Mouse (Mus musculus) kidney, embryonic 16.5 days (tissue): ENCODE data around the gene Fxn. TPM values are rescaled to one million over a fixed set of nuclear protein-coding genes. Genes with fewer than 3 reads are reported as not detected.

ENCODE experiments used
- ATAC-seq: fragments of 200-750 bp; cut with Nextera tagmentation; 2 replicates; pipeline ENCODE4 v1.8.0; 2017; ENCODE audit warnings: moderate TSS enrichment; ENCODE audit not compliant: low FRiP score, low TSS enrichment
- H3K27ac ChIP-seq: fragments of 300-500 bp; sonication (generic); 2 replicates; pipeline ENCODE4 v1.5.1; 2014; ENCODE audit warnings: low read length
- H3K27me3 ChIP-seq: fragments of 300-500 bp; sonication (generic); 2 replicates; pipeline ENCODE4 v1.6.1; 2014; ENCODE audit warnings: low read length, control low read depth, mixed read lengths; ENCODE audit not compliant: insufficient read depth
- H3K36me3 ChIP-seq: fragments of 300-500 bp; sonication (generic); 2 replicates; pipeline ENCODE4 v1.6.1; 2014; ENCODE audit warnings: low read length, control low read depth, mixed read lengths; ENCODE audit not compliant: insufficient read depth
- H3K4me1 ChIP-seq: fragments of 300-500 bp; sonication (generic); 2 replicates; pipeline ENCODE4 v1.6.1; 2014; ENCODE audit warnings: low read length, control low read depth, mixed read lengths; ENCODE audit not compliant: insufficient read depth
- H3K4me2 ChIP-seq: fragments of 300-500 bp; sonication (generic); replicated peaks from 2 replicates; pipeline ENCODE4 v1.6.1; 2014; ENCODE audit warnings: low read depth, low read length
- H3K4me3 ChIP-seq: fragments of 300-500 bp; sonication (generic); 2 replicates; pipeline ENCODE4 v1.5.1; 2014; ENCODE audit warnings: mild to moderate bottlenecking, low read length
- H3K9ac ChIP-seq: fragments of 300-500 bp; sonication (generic); replicated peaks from 2 replicates; pipeline ENCODE4 v1.6.1; 2014; ENCODE audit warnings: low read length
- H3K9me3 ChIP-seq: fragments of 300-500 bp; sonication (generic); 2 replicates; pipeline ENCODE4 v1.6.1; 2016; ENCODE audit warnings: low read length, control low read depth
- WGBS: fragments of 180-500 bp; shearing (Covaris S2); extraction: QIAGEN DNeasy Blood & Tissue Kit; methylation state at CpG from one replicate; pipeline ENCODE4 v1.1.7; 2014; 5-methylcytosine and 5-hydroxymethylcytosine counted together
- polyA plus RNA-seq: library from polyadenylated mRNA; unstranded; fragments of >200 nt; fragmentation: Nextera tagmentation; extraction: Ambion mirVana; gene quantifications from 2 replicates; pipeline ENCODE4 v1.2.1, GENCODE M21; 2015

Gene Fxn
- polyA plus RNA-seq, 1 experiment from 2014 or later = 54.6 TPM

DNA sequence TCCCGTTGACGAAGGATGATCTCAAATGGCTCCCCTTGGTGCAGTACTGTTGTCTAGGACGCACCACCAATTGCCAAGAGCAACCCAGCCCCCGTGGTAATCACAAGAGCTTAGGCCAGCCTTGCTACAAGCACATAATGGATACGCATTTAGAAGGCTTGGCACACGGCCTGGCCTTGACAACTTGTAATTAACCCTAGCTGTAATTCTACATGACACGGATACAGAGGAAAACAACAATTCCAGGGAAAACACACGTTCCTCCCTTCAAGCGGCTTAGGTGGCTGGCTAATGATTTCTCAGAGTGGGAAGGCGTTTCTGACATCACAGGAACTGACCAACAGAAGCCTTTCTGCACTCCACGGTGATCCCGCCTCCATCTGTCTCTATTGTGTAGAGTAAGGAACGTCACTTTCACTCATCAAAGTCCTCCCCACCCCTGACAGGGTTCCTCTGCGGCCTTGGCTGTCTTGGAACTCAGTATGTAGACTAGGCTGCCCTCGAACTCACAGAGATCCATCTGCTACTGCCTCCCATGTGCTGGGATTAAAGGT, 36.7 kb upstream of the Fxn start:
- ATAC-seq = peak; percentile 69; the same call in 1 of the 2 replicates
- no peak overlapping the region for H3K9ac ChIP-seq
- no peaks in the 10 kb centered on the region for H3K9me3 ChIP-seq
- peaks cover 11% of the 10 kb centered on the region; the same call in 1 of the 2 replicates for H3K4me1 ChIP-seq
- no peaks in the 10 kb centered on the region for H3K27me3 ChIP-seq
- no peak overlapping the region for H3K4me3 ChIP-seq
- peak overlapping the region; percentile 35 for H3K4me2 ChIP-seq
- no peak overlapping the region for H3K27ac ChIP-seq
- WGBS = 31% methylated on average over 15 of the region's 15 CpGs
- H3K36me3 ChIP-seq = no peaks in the 10 kb centered on the region

- H3K4me1 ChIP-seq = peaks cover 11% of the 10 kb centered on the region; the same call in 1 of the 2 replicates
- no peaks in the 10 kb centered on the region for H3K27me3 ChIP-seq
- 70% methylated on average over 9 of the region's 9 CpGs for WGBS
- no peak overlapping the region for H3K27ac ChIP-seq
- H3K4me2 ChIP-seq = no peak overlapping the region
- H3K9ac ChIP-seq = no peak overlapping the region
- no peak for ATAC-seq
- H3K4me3 ChIP-seq = no peak overlapping the region
- no peaks in the 10 kb centered on the region for H3K36me3 ChIP-seq
- H3K9me3 ChIP-seq = no peaks in the 10 kb centered on the region
Observed at GRCm38 (mm10) chr19:24316060-24316725, 35.8 kb upstream of the Fxn start.

DNA sequence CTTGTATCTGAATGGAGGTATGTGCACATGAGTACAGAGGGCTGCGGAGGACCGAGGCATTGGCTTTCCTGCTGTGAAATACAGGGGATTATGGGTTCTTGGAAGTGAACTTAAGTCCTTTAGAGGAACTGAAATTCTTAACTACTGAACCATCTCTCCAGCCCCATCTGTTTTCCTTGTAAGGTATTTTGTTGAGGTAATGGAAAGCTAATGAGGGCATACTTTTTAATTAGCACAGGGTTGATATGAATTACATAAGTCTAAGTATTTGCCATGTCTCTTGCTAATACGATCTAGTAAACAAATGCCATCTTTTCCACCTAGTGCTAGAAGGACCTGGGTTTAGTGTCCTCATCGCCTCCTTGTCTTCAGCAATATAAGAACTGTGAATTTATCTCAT, 34.8 kb upstream of the Fxn start:
- H3K9me3 ChIP-seq = 0 out of 2 replicates have a peak, but pooled peaks cover under 1% of the 10 kb centered on the region
- no peak overlapping the region for H3K27ac ChIP-seq
- no peak overlapping the region for H3K9ac ChIP-seq
- ATAC-seq = no peak
- H3K4me1 ChIP-seq = peaks cover 11% of the 10 kb centered on the region; the same call in 1 of the 2 replicates
- 98% methylated on average over 4 of the region's 4 CpGs for WGBS
- H3K4me2 ChIP-seq = no peak overlapping the region
- no peaks in the 10 kb centered on the region for H3K27me3 ChIP-seq
- no peaks in the 10 kb centered on the region for H3K36me3 ChIP-seq
- H3K4me3 ChIP-seq = no peak overlapping the region

- H3K4me1 ChIP-seq = peaks cover 11% of the 10 kb centered on the region; the same call in 1 of the 2 replicates
- H3K27me3 ChIP-seq = no peaks in the 10 kb centered on the region
- 91% methylated on average over 11 of the region's 11 CpGs for WGBS
- H3K9me3 ChIP-seq = 0 out of 2 replicates have a peak, but pooled peaks cover 2% of the 10 kb centered on the region
- no peak overlapping the region for H3K4me3 ChIP-seq
- H3K9ac ChIP-seq = no peak overlapping the region
- no peak for ATAC-seq
- no peak overlapping the region for H3K27ac ChIP-seq
- H3K4me2 ChIP-seq = no peak overlapping the region
- H3K36me3 ChIP-seq = no peaks in the 10 kb centered on the region
Observed at GRCm38 (mm10) chr19:24314676-24315075, 34.3 kb upstream of the Fxn start.

DNA sequence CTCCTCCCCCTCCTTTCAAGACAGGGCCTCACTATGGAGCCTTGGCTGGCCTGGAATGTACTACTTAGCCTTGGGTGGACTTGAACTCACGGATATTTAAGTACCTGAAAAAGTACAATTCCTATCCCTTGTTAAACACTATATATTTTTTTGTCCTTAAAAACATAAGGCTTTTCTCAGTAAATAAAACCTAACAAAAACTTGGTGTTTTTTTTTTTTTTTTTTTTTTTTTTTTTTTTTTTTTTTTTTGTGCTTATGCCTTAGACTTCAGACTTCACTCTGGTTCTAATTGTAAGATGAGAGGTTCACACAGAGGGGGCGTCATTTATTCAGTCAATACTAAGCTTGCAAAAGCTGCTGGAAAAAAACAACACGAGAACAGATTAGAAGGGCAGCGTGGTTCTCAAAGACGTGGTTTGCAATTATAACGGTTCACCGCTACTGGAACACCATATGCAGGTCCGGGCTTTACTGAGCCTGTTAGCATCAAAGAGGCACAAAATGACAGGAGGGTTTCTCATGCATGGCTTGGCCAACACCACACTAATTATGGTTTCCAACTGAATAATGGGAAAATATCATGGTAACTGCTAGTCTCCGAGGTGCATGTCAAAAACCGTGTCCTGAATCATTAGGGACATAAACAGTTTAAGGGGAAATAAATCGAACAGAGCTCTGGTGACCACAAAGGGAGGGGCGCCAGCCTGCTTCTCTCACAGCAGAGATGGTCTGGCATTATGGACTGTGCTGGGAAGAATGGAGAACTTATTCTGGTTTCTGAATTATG, 32.3 kb upstream of the Fxn start:
- Histone ChIP-seq H3K4me2 (no peak overlapping the region), H3K36me3 (no peaks in the 10 kb centered on the region), H3K9me3 (0 out of 2 replicates have a peak, but pooled peaks cover 2% of the 10 kb centered on the region), H3K9ac (no peak overlapping the region), H3K27me3 (no peaks in the 10 kb centered on the region), H3K4me1 (peaks cover 18% of the 10 kb centered on the region), H3K4me3 (no peak overlapping the region), H3K27ac (no peak overlapping the region)
- no peak for ATAC-seq
- 57% methylated on average over 12 of the region's 12 CpGs for WGBS

DNA sequence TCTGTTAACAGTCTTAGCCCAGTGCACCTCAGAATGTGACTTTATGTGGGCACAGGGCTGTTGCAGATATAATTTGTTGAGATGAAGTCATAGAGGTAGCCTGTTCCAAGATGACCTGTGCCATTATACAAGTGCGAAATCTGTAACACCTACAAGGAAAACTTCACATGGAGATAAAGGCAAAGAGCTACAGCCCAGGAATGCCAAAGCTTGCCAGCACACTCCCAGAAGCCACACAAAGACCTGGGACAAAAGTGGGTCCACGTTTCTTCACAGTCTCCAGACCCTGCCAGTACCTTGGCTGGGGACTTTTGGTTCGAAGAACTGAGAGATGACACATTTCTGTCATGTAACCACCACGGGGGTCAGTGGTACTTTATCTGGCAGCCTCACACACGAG, 31.6 kb upstream of the Fxn start:
- no peak overlapping the region for H3K9ac ChIP-seq
- H3K4me1 ChIP-seq = peaks cover 19% of the 10 kb centered on the region
- 84% methylated on average over 5 of the region's 5 CpGs for WGBS

DNA sequence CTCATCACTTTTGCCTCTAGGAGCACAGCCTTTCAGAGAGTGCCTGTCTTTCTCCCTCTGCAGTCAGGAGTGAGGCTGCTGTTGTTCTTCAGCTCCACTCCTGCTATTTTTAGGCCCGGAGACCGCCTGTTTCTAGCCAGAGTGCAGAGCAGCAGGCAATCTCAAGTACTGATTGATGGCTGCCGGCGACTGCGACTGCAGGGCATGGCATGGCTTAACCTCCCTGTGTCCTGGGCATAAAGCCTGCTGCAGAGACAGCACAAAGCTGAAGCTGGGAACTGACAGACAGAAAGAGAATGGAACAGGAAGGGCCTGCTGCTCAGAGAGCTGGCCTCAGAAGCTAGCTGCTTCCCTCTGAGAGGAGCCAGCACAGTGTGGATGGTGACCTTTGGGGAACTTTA, 27.9 kb upstream of the Fxn start:
- H3K4me1 ChIP-seq = peaks cover 15% of the 10 kb centered on the region
- H3K27me3 ChIP-seq = no peaks in the 10 kb centered on the region
- no peak overlapping the region for H3K9ac ChIP-seq
- H3K36me3 ChIP-seq = no peaks in the 10 kb centered on the region
- WGBS = 15% methylated on average over 5 of the region's 5 CpGs
- no peak overlapping the region for H3K27ac ChIP-seq
- no peak overlapping the region for H3K4me2 ChIP-seq
- 0 out of 2 replicates have a peak, but pooled peaks cover 2% of the 10 kb centered on the region for H3K9me3 ChIP-seq
- peak; percentile 77 for ATAC-seq
- H3K4me3 ChIP-seq = no peak overlapping the region

More for the DNA sequence above, 31.6 kb upstream of the Fxn start:
- Histone ChIP-seq H3K4me2 (no peak overlapping the region), H3K4me3 (no peak overlapping the region), H3K9me3 (0 out of 2 replicates have a peak, but pooled peaks cover 2% of the 10 kb centered on the region), H3K27me3 (no peaks in the 10 kb centered on the region), H3K27ac (no peak overlapping the region), H3K36me3 (no peaks in the 10 kb centered on the region)
- ATAC-seq = no peak

- Histone ChIP-seq H3K27ac (no peak overlapping the region), H3K4me2 (no peak overlapping the region), H3K4me3 (no peak overlapping the region), H3K36me3 (no peaks in the 10 kb centered on the region), H3K9me3 (0 out of 2 replicates have a peak, but pooled peaks cover 2% of the 10 kb centered on the region), H3K9ac (no peak overlapping the region), H3K4me1 (peaks cover 13% of the 10 kb centered on the region), H3K27me3 (no peaks in the 10 kb centered on the region)
- WGBS = 49% methylated on average over 13 of the region's 13 CpGs
- no peak for ATAC-seq
Observed at GRCm38 (mm10) chr19:24307271-24308221, 27.1 kb upstream of the Fxn start.

- no peak for ATAC-seq
- peaks cover 17% of the 10 kb centered on the region for H3K4me1 ChIP-seq
- H3K27ac ChIP-seq = no peak overlapping the region
- no peak overlapping the region for H3K9ac ChIP-seq
- H3K4me2 ChIP-seq = no peak overlapping the region
- WGBS = 92% methylated on average over 5 of the region's 5 CpGs
- no peaks in the 10 kb centered on the region for H3K36me3 ChIP-seq
- H3K9me3 ChIP-seq = 0 out of 2 replicates have a peak, but pooled peaks cover 2% of the 10 kb centered on the region
- H3K4me3 ChIP-seq = no peak overlapping the region
- no peaks in the 10 kb centered on the region for H3K27me3 ChIP-seq
Observed at GRCm38 (mm10) chr19:24306351-24306750, 25.9 kb upstream of the Fxn start.
